Mouse (Mus musculus): ENCODE data around the gene Patl1. TPM values are rescaled to one million over a fixed set of nuclear protein-coding genes. Genes with fewer than 3 reads are reported as not detected.
"Not testable (repeated sequence)": the region's sequence is repeated elsewhere in the genome, so short reads cannot be mapped to it uniquely, and the experiment has no call there.

Patl1 gene
- polyA plus RNA-seq, 1 experiment from 2014 or later = 6.2 TPM

DNA sequence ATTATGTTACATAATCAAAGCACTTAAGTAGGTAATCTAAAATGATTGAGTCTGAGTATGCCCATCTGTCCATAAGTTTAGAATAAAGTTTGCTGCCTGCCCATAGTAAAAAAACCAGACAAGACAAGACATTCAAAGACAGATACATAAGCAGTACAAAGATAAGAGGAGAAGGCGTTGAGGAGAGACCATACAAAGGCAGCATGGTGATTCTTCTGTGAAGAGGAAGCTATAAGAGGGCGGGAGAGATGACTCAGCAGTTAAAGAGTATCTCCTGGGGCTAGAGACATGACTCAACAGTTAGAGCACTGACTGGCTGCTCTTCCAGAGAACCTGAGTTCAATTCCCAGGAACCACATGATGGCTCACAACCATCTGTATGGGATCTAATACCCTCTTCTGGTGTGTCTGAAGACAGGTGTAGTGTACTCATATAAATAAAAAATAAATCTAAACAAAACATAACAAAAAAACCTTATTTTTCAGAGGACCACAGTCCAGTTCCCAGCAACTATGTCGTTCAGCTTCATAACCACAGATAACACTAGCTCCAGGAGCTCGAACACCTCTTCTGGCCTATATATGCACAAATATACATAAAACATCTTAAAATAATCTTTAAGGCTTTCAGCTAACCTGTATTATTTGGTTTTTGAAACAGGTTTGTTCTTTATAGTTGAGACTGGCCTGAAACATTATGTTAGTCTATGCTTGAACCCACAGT lies 16.0 kb downstream of the Patl1 start:
- ATAC-seq (ENCODE audit: low read depth) (peak; percentile 99), DNase-seq (peak; percentile 70)
- no peak overlapping the region for H3K4me2 ChIP-seq
- WGBS (ENCODE audit: insufficient replicate concordance) = 32% methylated on average over 4 of the region's 4 CpGs
- peak overlapping the region; percentile 66 for H3K27ac ChIP-seq
- no peak overlapping the region for H3K9ac ChIP-seq
- H3K9me3 ChIP-seq (replicated peaks) = no peaks in the 10 kb centered on the region
- no peaks in the 10 kb centered on the region for H3K27me3 ChIP-seq
- H3K4me3 ChIP-seq (replicated peaks) = no peak overlapping the region
- H3K4me1 ChIP-seq (replicated peaks) = peaks cover 19% of the 10 kb centered on the region
- H3K36me3 ChIP-seq = peaks cover 78% of the 10 kb centered on the region

GRCm38 (mm10) chr19:11946460-11946859 lies 34.3 kb downstream of the Patl1 start:
- not testable (repeated sequence) for DNase-seq; H3K9ac ChIP-seq; H3K27me3 ChIP-seq; H3K4me1 ChIP-seq (replicated peaks); H3K4me2 ChIP-seq; H3K9me3 ChIP-seq (replicated peaks); ATAC-seq (ENCODE audit: low read depth); H3K27ac ChIP-seq; H3K4me3 ChIP-seq (replicated peaks)
- peaks cover 37% of the 10 kb centered on the region for H3K36me3 ChIP-seq
- 87% methylated on average over 9 of the region's 9 CpGs for WGBS (ENCODE audit: insufficient replicate concordance)

- ATAC-seq (ENCODE audit: low read depth) (no peak), DNase-seq (no peak)
- no peak overlapping the region for H3K27ac ChIP-seq
- no peaks in the 10 kb centered on the region for H3K9me3 ChIP-seq (replicated peaks)
- no peak overlapping the region for H3K4me3 ChIP-seq (replicated peaks)
- H3K9ac ChIP-seq = no peak overlapping the region
- no peaks in the 10 kb centered on the region for H3K27me3 ChIP-seq
- 35% methylated on average over 1 of the region's 1 CpGs for WGBS (ENCODE audit: insufficient replicate concordance)
- no peak overlapping the region for H3K4me2 ChIP-seq
- H3K36me3 ChIP-seq = peaks cover 11% of the 10 kb centered on the region
- H3K4me1 ChIP-seq (replicated peaks) = peaks cover 8% of the 10 kb centered on the region
Measured at GRCm38 (mm10) chr19:11949878-11950277, 37.7 kb downstream of the Patl1 start.

GRCm38 (mm10) chr19:11950747-11951146 lies 38.5 kb downstream of the Patl1 start:
- Histone ChIP-seq H3K27me3 (no peaks in the 10 kb centered on the region), H3K27ac (no peak overlapping the region), H3K36me3 (peaks cover 3% of the 10 kb centered on the region), H3K9ac (no peak overlapping the region), H3K4me3 (replicated peaks) (no peak overlapping the region), H3K4me2 (no peak overlapping the region), H3K4me1 (replicated peaks) (peaks cover 8% of the 10 kb centered on the region), H3K9me3 (replicated peaks) (no peaks in the 10 kb centered on the region)
- 61% methylated on average over 7 of the region's 7 CpGs for WGBS (ENCODE audit: insufficient replicate concordance)
- ATAC-seq (ENCODE audit: low read depth) = no peak
- no peak for DNase-seq

GRCm38 (mm10) chr19:11954206-11954605 lies 42.0 kb downstream of the Patl1 start:
- Histone ChIP-seq H3K9ac (no peak overlapping the region), H3K9me3 (replicated peaks) (no peaks in the 10 kb centered on the region), H3K27me3 (no peaks in the 10 kb centered on the region), H3K4me1 (replicated peaks) (peaks cover 8% of the 10 kb centered on the region), H3K27ac (no peak overlapping the region), H3K36me3 (no peaks in the 10 kb centered on the region), H3K4me3 (replicated peaks) (no peak overlapping the region), H3K4me2 (no peak overlapping the region)
- WGBS (ENCODE audit: insufficient replicate concordance) = 37% methylated on average over 6 of the region's 6 CpGs
- DNase-seq (no peak), ATAC-seq (ENCODE audit: low read depth) (no peak)

DNA sequence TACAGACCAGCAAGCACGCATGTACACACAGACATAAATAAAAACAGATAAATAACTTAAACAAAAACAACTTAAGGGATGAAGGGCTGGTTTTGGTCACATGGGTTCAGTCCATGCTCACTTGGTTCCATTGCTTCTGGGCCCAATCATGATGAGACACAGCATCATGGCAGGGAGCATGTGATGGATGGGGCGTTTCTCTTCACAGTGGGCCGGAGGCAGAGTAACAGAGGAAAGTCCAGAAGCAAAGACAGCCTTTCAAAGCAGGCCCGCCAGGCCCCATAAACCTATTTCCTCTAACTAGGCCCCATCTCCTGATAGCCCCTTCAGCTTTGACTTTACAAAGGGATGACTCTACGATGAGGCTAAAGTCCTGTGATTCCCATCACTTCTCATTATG lies 44.4 kb downstream of the Patl1 start:
- no peaks in the 10 kb centered on the region for H3K27me3 ChIP-seq
- no peak overlapping the region for H3K4me2 ChIP-seq
- DNase-seq (no peak), ATAC-seq (ENCODE audit: low read depth) (no peak)
- no peak overlapping the region for H3K27ac ChIP-seq
- H3K4me3 ChIP-seq (replicated peaks) = no peak overlapping the region
- 71% methylated on average over 5 of the region's 5 CpGs for WGBS (ENCODE audit: insufficient replicate concordance)
- H3K4me1 ChIP-seq (replicated peaks) = peaks cover 8% of the 10 kb centered on the region
- H3K9me3 ChIP-seq (replicated peaks) = no peaks in the 10 kb centered on the region
- H3K36me3 ChIP-seq = no peaks in the 10 kb centered on the region
- H3K9ac ChIP-seq = no peak overlapping the region

DNA sequence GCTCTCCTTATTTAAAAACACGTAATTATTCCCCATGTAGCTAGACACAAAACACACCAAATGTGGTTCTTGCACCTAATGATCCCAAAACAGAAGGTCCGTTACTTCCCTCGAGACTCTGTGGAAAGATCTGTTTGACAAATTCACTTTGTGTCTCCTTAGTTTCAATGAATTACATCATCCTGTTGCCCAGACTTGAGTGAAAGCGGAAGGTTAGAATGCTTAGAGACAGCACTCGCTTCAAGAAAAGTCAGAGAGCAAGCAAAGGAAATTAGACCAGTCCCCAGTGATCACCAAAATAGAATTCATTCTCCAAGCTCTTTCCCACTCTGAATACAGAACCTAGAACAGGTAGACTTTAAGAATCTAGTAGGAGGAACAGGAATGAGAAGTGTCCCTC lies 45.2 kb downstream of the Patl1 start:
- WGBS (ENCODE audit: insufficient replicate concordance) = 74% methylated on average over 5 of the region's 5 CpGs
- no peak overlapping the region for H3K27ac ChIP-seq
- ATAC-seq (ENCODE audit: low read depth) (no peak), DNase-seq (no peak)
- H3K4me3 ChIP-seq (replicated peaks) = no peak overlapping the region
- no peaks in the 10 kb centered on the region for H3K27me3 ChIP-seq
- no peak overlapping the region for H3K4me2 ChIP-seq
- H3K4me1 ChIP-seq (replicated peaks) = peaks cover 8% of the 10 kb centered on the region
- H3K9me3 ChIP-seq (replicated peaks) = no peaks in the 10 kb centered on the region
- H3K9ac ChIP-seq = no peak overlapping the region
- no peaks in the 10 kb centered on the region for H3K36me3 ChIP-seq

DNA sequence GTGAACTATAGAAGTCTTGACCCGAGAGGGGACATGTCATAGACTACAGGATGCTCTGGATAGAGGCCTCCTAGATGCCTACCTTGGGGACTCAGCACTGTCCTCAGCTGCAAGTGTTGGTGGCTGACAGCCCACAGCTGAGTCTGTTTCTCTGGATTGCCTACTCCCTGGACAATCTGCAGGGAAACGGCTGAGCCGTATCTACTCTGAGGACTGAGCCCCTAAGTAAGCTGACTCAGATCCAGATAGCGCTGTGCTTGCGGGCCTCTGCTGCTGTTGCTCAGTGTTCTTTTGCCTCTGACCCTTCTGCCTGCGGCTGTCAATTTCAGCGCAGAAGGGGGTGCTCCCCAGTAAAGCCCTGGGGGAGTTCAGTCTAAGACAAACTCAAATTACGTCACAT lies 45.6 kb downstream of the Patl1 start:
- WGBS (ENCODE audit: insufficient replicate concordance) = 77% methylated on average over 8 of the region's 8 CpGs
- Histone ChIP-seq H3K9ac (no peak overlapping the region), H3K4me2 (no peak overlapping the region), H3K27me3 (no peaks in the 10 kb centered on the region), H3K4me3 (replicated peaks) (no peak overlapping the region), H3K36me3 (no peaks in the 10 kb centered on the region), H3K27ac (no peak overlapping the region), H3K4me1 (replicated peaks) (peaks cover 8% of the 10 kb centered on the region), H3K9me3 (replicated peaks) (no peaks in the 10 kb centered on the region)
- no peak for ATAC-seq (ENCODE audit: low read depth)
- DNase-seq = no peak

- DNase-seq (no peak), ATAC-seq (ENCODE audit: low read depth) (no peak)
- peak overlapping the region; percentile 69; the same call in 1 of the 2 replicates for H3K9ac ChIP-seq
- H3K4me1 ChIP-seq (replicated peaks) = peaks cover 27% of the 10 kb centered on the region
- H3K9me3 ChIP-seq (replicated peaks) = 0 out of 2 replicates have a peak, but pooled peaks cover 3% of the 10 kb centered on the region
- peaks cover 10% of the 10 kb centered on the region for H3K36me3 ChIP-seq
- WGBS (ENCODE audit: insufficient replicate concordance) = 87% methylated on average over 1 of the region's 1 CpGs
- peak overlapping the region; percentile 63 for H3K4me3 ChIP-seq (replicated peaks)
- H3K27me3 ChIP-seq = no peaks in the 10 kb centered on the region
- no peak overlapping the region for H3K27ac ChIP-seq
- peak overlapping the region; percentile 73 for H3K4me2 ChIP-seq
Measured at GRCm38 (mm10) chr19:11964266-11964665, 52.1 kb downstream of the Patl1 start.

DNA sequence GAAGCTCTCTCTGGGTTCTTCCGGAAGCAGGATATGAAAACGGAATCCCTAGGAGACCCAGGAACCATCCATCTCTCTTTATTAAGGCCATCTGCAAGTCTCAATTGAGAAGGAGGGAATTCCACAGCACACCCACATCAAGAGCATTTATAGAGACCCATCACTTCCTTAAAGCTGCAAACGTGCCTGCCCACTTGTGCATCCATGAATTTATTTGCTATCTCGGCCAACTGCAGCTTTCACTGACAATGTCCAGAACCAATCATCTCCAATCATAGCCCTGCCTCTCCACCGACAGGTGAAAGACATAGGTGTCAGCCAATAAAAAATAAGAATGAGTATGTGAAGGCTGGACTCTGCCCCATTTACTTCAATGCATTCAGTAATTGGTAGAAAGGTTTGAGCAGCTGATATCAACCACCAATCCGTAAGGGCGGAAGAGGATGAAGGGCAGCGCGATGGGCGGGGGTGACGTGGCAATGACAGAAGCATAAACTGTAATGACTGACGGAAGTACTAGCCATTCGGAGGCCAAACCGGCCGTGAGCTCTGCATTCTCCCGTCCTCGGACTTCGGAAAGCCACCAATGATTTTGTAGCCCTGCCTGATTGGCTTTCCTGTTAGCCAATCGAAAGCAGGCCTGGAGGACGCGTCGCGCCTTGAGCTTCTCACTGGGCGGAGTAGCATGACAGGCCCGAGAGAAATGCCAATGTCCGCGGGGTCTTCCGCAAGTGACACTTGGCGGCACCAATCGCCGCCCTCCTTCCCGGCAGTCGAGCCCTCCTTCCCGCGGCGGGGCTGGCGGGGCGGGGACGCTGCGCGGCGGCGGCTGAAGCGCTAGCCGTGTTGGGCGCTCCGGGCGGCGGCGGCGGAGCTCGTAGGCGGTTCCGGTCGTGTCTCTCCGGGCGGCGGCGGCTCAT lies 53.1 kb downstream of the Patl1 start, which contains the start of gene Osbp:
TSS of gene Osbp (plus strand) at position 919 of the 920 bp plus-strand sequence.
- Histone ChIP-seq H3K4me1 (replicated peaks) (peaks cover 33% of the 10 kb centered on the region), H3K4me3 (replicated peaks) (peak within 1 kb of the TSS; percentile 92), H3K4me2 (peak within 1 kb of the TSS; percentile 92), H3K27me3 (no peaks in the 10 kb centered on the region), H3K27ac (peak within 1 kb of the TSS; percentile 85), H3K9me3 (replicated peaks) (0 out of 2 replicates have a peak, but pooled peaks cover 3% of the 10 kb centered on the region), H3K9ac (peak within 1 kb of the TSS; percentile 89), H3K36me3 (peaks cover 15% of the 10 kb centered on the region)
- ATAC-seq (ENCODE audit: low read depth) (peak; percentile 93), DNase-seq (peak; percentile 99)
- under 1% methylated on average over 52 of the region's 59 CpGs for WGBS (ENCODE audit: insufficient replicate concordance)

GRCm38 (mm10) chr19:11966201-11966636 lies 54.0 kb downstream of the Patl1 start:
- Histone ChIP-seq H3K36me3 (peaks cover 23% of the 10 kb centered on the region), H3K9ac (peak overlapping the region; percentile 89), H3K4me1 (replicated peaks) (peaks cover 33% of the 10 kb centered on the region), H3K4me3 (replicated peaks) (peak overlapping the region; percentile 92), H3K9me3 (replicated peaks) (0 out of 2 replicates have a peak, but pooled peaks cover 3% of the 10 kb centered on the region), H3K27me3 (no peaks in the 10 kb centered on the region), H3K27ac (peak overlapping the region; percentile 85), H3K4me2 (peak overlapping the region; percentile 92)
- ATAC-seq (ENCODE audit: low read depth) = no peak
- peak; percentile 40 for DNase-seq
- 1% methylated on average over 18 of the region's 18 CpGs for WGBS (ENCODE audit: insufficient replicate concordance)
